Mouse (Mus musculus) gastrocnemius, adult 2 months (tissue): ENCODE measurements at regions not wholly inside any gene's neighbourhood (a gene's known extent, or its start where the extent isn't known, plus 50 kb on each side); places are given as distances from the start of the nearest gene placed in this dataset.

Source experiments
- DNase-seq: peaks from one replicate; pipeline ENCODE4 v3.0.0; 2022
- H3K27ac ChIP-seq: fragments of 200-600 bp; 2 replicates; pipeline ENCODE4 v1.8.1; 2022; ENCODE audit warnings: mild to moderate bottlenecking
- H3K4me3 ChIP-seq: fragments of 200-600 bp; 2 replicates; pipeline ENCODE4 v1.8.1; 2022; ENCODE audit warnings: mild to moderate bottlenecking, moderate library complexity
- CTCF ChIP-seq: fragments of 200-600 bp; IDR thresholded peaks from 2 replicates; pipeline ENCODE4 v1.8.1; 2022; ENCODE audit warnings: antibody characterized with exemption, mild to moderate bottlenecking, moderate library complexity
- intact Hi-C: fragments of 180-260 bp; cut with DNase I; formaldehyde crosslinking; loops from one replicate; pipeline ENCODE4 v1.15.1; 2025

GRCm38 (mm10) chr8:34482676-34483075 lies 371.1 kb upstream of the Gm10131 start:
- no peak for DNase-seq
- Histone ChIP-seq H3K27ac (no peak overlapping the region), H3K4me3 (no peak overlapping the region)
- intact Hi-C loops, result no loop called here
- no peak for TF ChIP-seq CTCF

GRCm38 (mm10) chr8:34480496-34480895 lies 369.0 kb upstream of the Gm10131 start:
- H3K27ac ChIP-seq, result peak overlapping the region; percentile 90
- TF ChIP-seq CTCF, result no peak
- H3K4me3 ChIP-seq, result no peak overlapping the region
- no peak for DNase-seq
- intact Hi-C loops, result no loop called here

DNA sequence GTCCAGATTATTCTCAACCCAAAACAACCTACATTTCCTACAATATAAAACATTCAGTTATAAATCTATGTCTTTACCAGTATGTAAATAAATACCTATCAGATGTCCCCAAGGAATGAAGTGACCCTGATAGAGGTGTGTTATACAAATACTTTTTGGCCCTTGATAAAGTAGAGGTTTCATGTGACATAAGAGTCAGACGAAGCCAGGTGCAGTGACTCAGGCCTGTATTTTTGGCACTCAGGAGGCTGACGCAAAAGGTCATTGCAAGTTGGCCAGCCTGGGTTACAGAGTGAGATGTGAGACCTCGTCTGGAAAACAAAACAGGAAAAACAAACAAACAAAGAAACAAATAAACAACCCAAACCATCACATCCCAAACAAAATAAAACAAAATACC lies 367.4 kb upstream of the Gm10131 start:
- peak; percentile 77 for DNase-seq
- intact Hi-C loops, result loop anchor here (10.0 kb wide), 1 partner anchor 694 kb away; no protein-coding TSS in a partner anchor
- TF ChIP-seq CTCF, result no peak
- peak overlapping the region; percentile 90 for H3K27ac ChIP-seq
- H3K4me3 ChIP-seq, result no peak overlapping the region

GRCm38 (mm10) chr8:34478465-34478864 lies 366.9 kb upstream of the Gm10131 start:
- peak overlapping the region; percentile 90 for H3K27ac ChIP-seq

GRCm38 (mm10) chr8:34476146-34476820 lies 364.7 kb upstream of the Gm10131 start:
- intact Hi-C loops, result loop anchor here (10.0 kb wide), 1 partner anchor 691 kb away; no protein-coding TSS in a partner anchor
- TF ChIP-seq CTCF, result no peak
- Histone ChIP-seq H3K27ac (peak overlapping the region; percentile 69; the same call in 1 of the 2 replicates), H3K4me3 (no peak overlapping the region)
- no peak for DNase-seq

More at GRCm38 (mm10) chr8:34478465-34478864, 366.9 kb upstream of the Gm10131 start:
- no peak overlapping the region for H3K4me3 ChIP-seq
- intact Hi-C loops, result loop anchor here (10.0 kb wide), 1 partner anchor 694 kb away; no protein-coding TSS in a partner anchor
- TF ChIP-seq CTCF, result no peak
- peak; percentile 35 for DNase-seq

DNA sequence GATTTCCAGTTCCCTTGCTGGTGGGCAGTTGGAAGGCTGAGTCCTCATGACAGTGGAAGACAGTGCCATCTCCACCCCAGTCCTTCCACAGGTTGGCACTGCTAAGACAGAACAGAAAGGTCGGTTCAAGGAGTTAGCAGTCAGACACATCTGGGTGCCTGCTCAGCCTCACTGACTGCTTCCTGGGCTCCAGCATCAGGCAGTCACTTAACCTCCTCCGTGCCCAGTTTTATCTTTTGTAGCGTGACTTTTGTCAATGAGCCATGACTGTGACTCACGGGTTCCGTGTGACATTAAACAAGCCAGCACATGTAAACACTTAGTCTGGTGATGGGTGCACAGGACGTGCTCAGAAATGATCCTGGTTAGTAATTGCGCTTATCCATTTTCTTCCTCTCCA lies 363.1 kb upstream of the Gm10131 start:
- DNase-seq, result no peak
- Histone ChIP-seq H3K27ac (peak overlapping the region; percentile 69), H3K4me3 (no peak overlapping the region)
- TF ChIP-seq CTCF, result no peak
- intact Hi-C loops, result loop anchor here (5.0 to 10.0 kb wide), 2 partner anchors 47 to 690 kb away; no protein-coding TSS in a partner anchor

DNA sequence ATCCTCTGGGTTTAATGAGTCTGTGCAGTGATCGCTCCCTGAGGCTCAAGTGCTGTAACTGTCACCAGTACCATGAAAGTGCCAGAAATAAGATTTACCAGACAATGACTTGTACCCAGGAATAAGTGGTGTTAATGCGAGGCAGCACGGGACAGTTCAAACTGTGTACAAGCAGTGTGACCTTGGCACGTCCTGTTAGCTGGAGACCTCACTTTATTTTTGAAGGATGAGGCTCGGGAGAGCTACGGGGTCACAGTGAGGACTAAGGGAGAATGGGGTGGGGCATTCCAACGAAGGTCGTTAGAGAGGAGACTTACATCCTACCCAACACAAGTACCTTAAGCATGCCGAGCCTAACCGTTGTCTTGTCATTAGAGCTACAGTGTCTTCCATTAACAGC lies 362.2 kb upstream of the Gm10131 start:
- no peak overlapping the region for H3K4me3 ChIP-seq
- TF ChIP-seq CTCF, result no peak
- DNase-seq, result no peak
- peak overlapping the region; percentile 69 for H3K27ac ChIP-seq
- intact Hi-C loops, result loop anchor here (5.0 to 10.0 kb wide), 2 partner anchors 46 to 689 kb away; no protein-coding TSS in a partner anchor

GRCm38 (mm10) chr8:34473301-34473700 lies 361.8 kb upstream of the Gm10131 start:
- TF ChIP-seq CTCF, result no peak
- peak overlapping the region; percentile 66 for H3K27ac ChIP-seq
- no peak for DNase-seq
- H3K4me3 ChIP-seq, result no peak overlapping the region
- intact Hi-C loops, result loop anchor here (5.0 to 10.0 kb wide), 2 partner anchors 46 to 688 kb away; no protein-coding TSS in a partner anchor

- intact Hi-C loops, result loop anchor here (5.0 to 10.0 kb wide), 2 partner anchors 46 to 688 kb away; no protein-coding TSS in a partner anchor
- no peak for DNase-seq
- Histone ChIP-seq H3K4me3 (no peak overlapping the region), H3K27ac (peak overlapping the region; percentile 66)
- no peak for TF ChIP-seq CTCF
Observed at GRCm38 (mm10) chr8:34472846-34473245, 361.3 kb upstream of the Gm10131 start.

GRCm38 (mm10) chr8:34472434-34472833 lies 360.9 kb upstream of the Gm10131 start:
- TF ChIP-seq CTCF, result no peak
- peak overlapping the region; percentile 66 for H3K27ac ChIP-seq
- no peak for DNase-seq
- intact Hi-C loops, result loop anchor here (5.0 to 10.0 kb wide), 2 partner anchors 45 to 688 kb away; no protein-coding TSS in a partner anchor
- no peak overlapping the region; the same call in 1 of the 2 replicates for H3K4me3 ChIP-seq

GRCm38 (mm10) chr8:34469091-34469490 lies 357.6 kb upstream of the Gm10131 start:
- TF ChIP-seq CTCF, result no peak
- Histone ChIP-seq H3K27ac (peak overlapping the region; percentile 3; the same call in 1 of the 2 replicates), H3K4me3 (no peak overlapping the region)
- intact Hi-C loops, result no loop called here
- no peak for DNase-seq

- intact Hi-C loops, result no loop called here
Observed at GRCm38 (mm10) chr8:34466786-34467364, 355.3 kb upstream of the Gm10131 start.

DNA sequence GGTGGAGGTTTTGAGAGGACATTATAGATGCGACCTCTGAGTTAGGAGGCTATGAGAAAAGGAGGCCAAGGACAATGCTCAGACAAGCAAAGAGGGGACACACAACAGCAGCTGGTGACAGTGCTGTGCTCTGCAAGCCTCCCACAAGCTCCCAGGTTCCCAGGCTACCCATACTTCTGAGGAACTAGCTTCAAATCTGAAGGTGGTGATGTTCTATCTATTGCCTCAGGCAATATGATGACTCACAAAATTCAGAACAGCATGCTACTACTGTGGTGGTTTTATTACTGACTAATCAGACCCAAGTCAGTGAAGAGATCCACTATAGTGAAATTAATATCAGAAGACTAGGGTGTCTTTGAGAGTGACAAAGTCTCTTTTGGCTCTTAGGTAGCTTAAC lies 353.9 kb upstream of the Gm10131 start:
- intact Hi-C loops, result no loop called here
- no peak for DNase-seq
- Histone ChIP-seq H3K4me3 (no peak overlapping the region), H3K27ac (no peak overlapping the region)
- no peak for TF ChIP-seq CTCF

More at GRCm38 (mm10) chr8:34466786-34467364, 355.3 kb upstream of the Gm10131 start:
- H3K27ac ChIP-seq, result no peak overlapping the region
- H3K4me3 ChIP-seq, result no peak overlapping the region
- no peak for DNase-seq
- no peak for TF ChIP-seq CTCF
